Mouse (Mus musculus): Measurements from ENCODE around the gene Lrrc41. TPM values are rescaled to one million over a fixed set of nuclear protein-coding genes. Genes with fewer than 3 reads are reported as not detected.

The Lrrc41 gene
- polyA plus RNA-seq, 1 experiment from 2014 or later: 67.9 TPM

DNA sequence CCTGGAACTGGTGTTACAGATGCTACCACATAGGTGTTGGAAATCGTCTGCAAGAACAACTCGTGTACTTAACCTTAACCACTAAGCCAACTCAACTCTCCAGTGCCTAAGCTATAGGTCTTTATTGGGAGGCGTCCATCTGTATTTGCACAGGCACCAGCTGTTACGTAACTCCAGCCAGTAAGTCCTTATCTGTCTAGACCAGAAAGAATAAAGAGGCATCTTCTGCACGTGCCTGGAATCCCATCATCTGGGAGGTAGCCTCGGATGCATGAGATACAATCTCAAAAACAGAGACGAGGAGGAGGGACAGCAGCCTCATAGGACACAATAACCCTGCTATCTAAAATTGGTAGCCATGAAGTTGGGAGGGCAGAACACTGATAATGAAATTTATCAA is 25.9 kb downstream of the Lrrc41 start:
- H3K4me3 ChIP-seq: no peak overlapping the region
- no peaks in the 10 kb centered on the region for H3K9me3 ChIP-seq (replicated peaks)
- WGBS: 92% methylated on average over 7 of the region's 7 CpGs
- no peak for DNase-seq (ENCODE audit: low spot score)
- H3K36me3 ChIP-seq: peaks cover 100% of the 10 kb centered on the region
- no peak overlapping the region for H3K27ac ChIP-seq (replicated peaks)
- H3K27me3 ChIP-seq (ENCODE audit: low read depth, poor library complexity, severe bottlenecking): no peaks in the 10 kb centered on the region
- H3K4me1 ChIP-seq: no peaks in the 10 kb centered on the region

DNA sequence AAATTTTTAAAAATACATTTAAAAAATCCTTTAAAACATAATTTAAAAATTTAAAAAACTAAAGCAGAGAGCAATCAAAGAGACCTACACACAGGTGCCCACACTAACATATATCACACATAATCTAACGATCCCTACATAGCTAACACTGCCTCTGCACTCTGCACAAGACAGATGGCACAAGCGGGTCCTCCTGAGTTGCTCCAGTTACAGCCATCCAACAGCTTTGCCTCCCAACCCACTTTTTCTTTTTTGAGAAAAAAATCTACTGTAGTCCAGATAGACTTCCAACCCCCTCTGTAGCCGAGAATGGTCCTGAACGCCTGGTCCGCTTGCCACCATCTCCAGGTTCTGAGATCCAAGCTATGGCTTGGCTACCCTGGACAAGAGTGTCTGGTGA is 30.2 kb downstream of the Lrrc41 start:
- Histone ChIP-seq H3K27me3 (ENCODE audit: low read depth, poor library complexity, severe bottlenecking) (no peaks in the 10 kb centered on the region), H3K27ac (replicated peaks) (no peak overlapping the region), H3K4me3 (no peak overlapping the region), H3K36me3 (peaks cover 96% of the 10 kb centered on the region), H3K4me1 (no peaks in the 10 kb centered on the region), H3K9me3 (replicated peaks) (no peaks in the 10 kb centered on the region)
- 95% methylated on average over 5 of the region's 5 CpGs for WGBS
- DNase-seq (ENCODE audit: low spot score): no peak

DNA sequence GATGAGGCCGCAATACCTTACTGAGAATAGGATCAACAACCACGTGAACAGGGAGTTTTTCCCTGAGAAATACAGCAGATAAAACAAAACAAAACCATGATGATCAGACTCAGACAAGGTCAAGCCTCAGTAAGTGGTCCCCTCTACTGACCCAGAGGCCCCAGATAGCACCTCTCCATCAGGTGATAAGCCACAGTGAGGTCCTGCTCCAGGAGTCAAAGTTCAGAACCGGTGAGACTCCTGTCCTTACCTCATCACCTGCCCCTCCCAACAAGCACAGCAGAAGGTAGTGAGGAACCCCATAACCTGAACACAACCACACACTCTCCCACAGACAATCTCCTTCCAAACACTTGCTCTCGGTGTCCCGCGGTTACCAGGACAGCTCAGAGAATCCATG is 35.6 kb downstream of the Lrrc41 start:
- Histone ChIP-seq H3K4me1 (no peaks in the 10 kb centered on the region), H3K9me3 (replicated peaks) (no peaks in the 10 kb centered on the region), H3K4me3 (no peak overlapping the region), H3K27me3 (ENCODE audit: low read depth, poor library complexity, severe bottlenecking) (no peaks in the 10 kb centered on the region), H3K27ac (replicated peaks) (no peak overlapping the region), H3K36me3 (peaks cover 93% of the 10 kb centered on the region)
- WGBS: 94% methylated on average over 6 of the region's 6 CpGs
- DNase-seq (ENCODE audit: low spot score): no peak

- H3K4me3 ChIP-seq: no peak overlapping the region
- DNase-seq (ENCODE audit: low spot score): no peak
- H3K4me1 ChIP-seq: no peaks in the 10 kb centered on the region
- H3K27me3 ChIP-seq (ENCODE audit: low read depth, poor library complexity, severe bottlenecking): no peaks in the 10 kb centered on the region
- WGBS: 93% methylated on average over 2 of the region's 2 CpGs
- peaks cover 94% of the 10 kb centered on the region for H3K36me3 ChIP-seq
- no peaks in the 10 kb centered on the region for H3K9me3 ChIP-seq (replicated peaks)
- H3K27ac ChIP-seq (replicated peaks): no peak overlapping the region
These were observed 36.4 kb downstream of the Lrrc41 start for GRCm38 (mm10) chr4:116111486-116111885.

- no peak for DNase-seq (ENCODE audit: low spot score)
- peaks cover 27% of the 10 kb centered on the region for H3K4me1 ChIP-seq
- peak overlapping the region; percentile 84 for H3K27ac ChIP-seq (replicated peaks)
- H3K9me3 ChIP-seq (replicated peaks): no peaks in the 10 kb centered on the region
- H3K4me3 ChIP-seq: peak overlapping the region; percentile 83
- H3K27me3 ChIP-seq (ENCODE audit: low read depth, poor library complexity, severe bottlenecking): no peaks in the 10 kb centered on the region
- peaks cover 34% of the 10 kb centered on the region for H3K36me3 ChIP-seq
- WGBS: 7% methylated on average over 1 of the region's 1 CpGs
These were observed 47.7 kb downstream of the Lrrc41 start for GRCm38 (mm10) chr4:116122762-116123161.

DNA sequence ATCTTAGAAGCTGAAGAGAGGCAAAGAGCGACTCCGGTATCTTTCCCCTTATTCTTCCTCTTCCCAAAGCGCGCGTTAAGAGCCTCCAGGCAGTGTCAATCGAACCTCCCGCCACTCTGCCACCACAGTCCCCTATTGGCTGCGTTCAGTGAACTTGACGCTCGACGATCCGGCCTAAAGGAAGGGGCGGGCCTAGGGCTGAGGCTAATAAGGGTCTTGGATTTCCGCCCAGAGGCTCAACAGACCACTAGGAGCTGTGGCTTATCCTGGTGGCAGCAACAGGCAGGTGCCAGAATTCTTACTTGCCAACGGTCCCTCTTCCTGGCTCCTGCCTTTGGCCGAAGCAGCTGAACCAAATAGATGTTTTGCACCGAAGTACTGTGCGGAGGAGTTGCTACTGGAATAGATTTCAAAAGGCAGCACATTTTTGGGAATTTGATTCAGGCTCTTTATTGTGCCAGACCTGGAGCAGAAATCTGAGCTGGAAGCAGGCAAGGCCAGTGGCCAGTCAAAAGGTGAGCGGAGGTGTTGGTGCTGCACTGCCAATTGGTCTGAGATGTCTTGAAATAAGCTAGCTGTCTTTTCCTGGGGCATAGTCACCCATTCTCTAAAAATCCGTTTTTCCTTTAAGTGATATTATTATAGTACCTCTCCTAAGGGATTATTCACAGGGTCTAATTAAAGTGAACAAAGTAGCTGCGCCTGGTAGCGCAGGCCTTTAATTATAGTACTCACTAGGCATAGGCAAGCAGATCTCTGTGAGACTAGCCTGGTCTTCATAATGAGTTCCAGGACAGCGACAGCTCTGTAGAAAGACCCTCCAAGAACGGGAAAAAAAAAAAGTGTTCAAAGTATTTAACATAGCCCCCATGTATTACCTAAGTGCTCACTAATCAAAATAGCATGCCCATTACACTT is 48.8 kb downstream of the Lrrc41 start, which contains the start of the genes Rad54l and Pomgnt1:
TSS of gene Rad54l (minus strand) at position 89 of the 918 bp plus-strand sequence.
TSS of gene Pomgnt1 (plus strand) at position 239 of the 918 bp plus-strand sequence.
- H3K27me3 ChIP-seq (ENCODE audit: low read depth, poor library complexity, severe bottlenecking): no peaks in the 10 kb centered on the region
- WGBS: 7% methylated on average over 24 of the region's 24 CpGs
- peak within 1 kb of the TSS; percentile 83 for H3K4me3 ChIP-seq
- peaks cover 27% of the 10 kb centered on the region for H3K4me1 ChIP-seq
- peak within 1 kb of the TSS; percentile 84 for H3K27ac ChIP-seq (replicated peaks)
- DNase-seq (ENCODE audit: low spot score): peak; percentile 94
- peaks cover 25% of the 10 kb centered on the region for H3K36me3 ChIP-seq
- no peaks in the 10 kb centered on the region for H3K9me3 ChIP-seq (replicated peaks)

DNA sequence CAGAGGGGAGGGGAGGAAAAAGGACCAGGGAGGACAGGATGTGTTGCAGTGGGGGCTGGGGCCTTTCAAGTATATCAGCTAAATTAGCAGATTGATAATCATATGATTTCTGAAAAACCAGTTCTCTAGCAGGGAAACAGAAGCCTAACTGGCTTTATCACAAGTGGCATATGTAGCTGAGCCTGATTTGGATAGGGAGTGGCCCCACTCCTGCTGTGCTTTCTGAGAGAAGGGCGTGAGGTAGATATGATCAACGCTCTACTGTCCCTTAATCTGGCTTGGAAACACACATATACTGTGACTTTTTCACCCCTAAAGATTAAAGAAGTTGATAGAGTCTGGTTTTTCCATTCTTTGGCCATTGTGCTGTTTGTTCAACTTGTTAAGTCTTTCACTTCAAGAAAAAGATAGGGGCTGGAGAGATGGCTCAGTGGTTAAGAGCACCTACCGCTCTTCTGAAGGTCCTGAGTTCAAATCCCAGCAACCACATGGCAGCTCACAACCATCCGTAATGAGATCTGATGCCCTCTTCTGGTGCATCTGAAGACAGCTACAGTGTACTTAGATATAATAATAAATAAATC is 50.8 kb downstream of the Lrrc41 start:
- peaks cover 12% of the 10 kb centered on the region for H3K36me3 ChIP-seq
- no peak for DNase-seq (ENCODE audit: low spot score)
- H3K27ac ChIP-seq (replicated peaks): no peak overlapping the region
- no peaks in the 10 kb centered on the region for H3K27me3 ChIP-seq (ENCODE audit: low read depth, poor library complexity, severe bottlenecking)
- no peak overlapping the region for H3K4me3 ChIP-seq
- peaks cover 27% of the 10 kb centered on the region for H3K4me1 ChIP-seq
- WGBS: 95% methylated on average over 4 of the region's 4 CpGs
- H3K9me3 ChIP-seq (replicated peaks): no peaks in the 10 kb centered on the region

DNA sequence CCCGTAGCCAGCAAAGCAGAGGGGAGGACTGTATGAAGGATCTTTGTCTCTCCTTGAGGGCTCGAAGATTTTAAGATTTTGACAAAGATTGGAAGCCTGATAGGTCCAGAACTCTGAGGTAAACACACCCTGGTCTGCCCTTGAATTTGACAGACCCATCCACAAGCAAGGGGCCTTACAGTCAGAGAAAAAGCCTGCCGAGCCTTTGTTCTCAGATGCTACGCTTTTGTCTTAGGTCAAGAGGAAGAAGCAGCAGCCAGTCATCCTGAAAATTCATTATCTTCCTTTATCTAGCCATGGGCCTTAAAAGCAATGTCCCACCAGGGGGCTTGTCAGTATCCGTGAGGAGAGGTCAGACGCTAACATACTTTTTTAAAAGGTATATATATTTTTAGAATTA is 52.9 kb downstream of the Lrrc41 start:
- WGBS: 72% methylated on average over 6 of the region's 6 CpGs

DNA sequence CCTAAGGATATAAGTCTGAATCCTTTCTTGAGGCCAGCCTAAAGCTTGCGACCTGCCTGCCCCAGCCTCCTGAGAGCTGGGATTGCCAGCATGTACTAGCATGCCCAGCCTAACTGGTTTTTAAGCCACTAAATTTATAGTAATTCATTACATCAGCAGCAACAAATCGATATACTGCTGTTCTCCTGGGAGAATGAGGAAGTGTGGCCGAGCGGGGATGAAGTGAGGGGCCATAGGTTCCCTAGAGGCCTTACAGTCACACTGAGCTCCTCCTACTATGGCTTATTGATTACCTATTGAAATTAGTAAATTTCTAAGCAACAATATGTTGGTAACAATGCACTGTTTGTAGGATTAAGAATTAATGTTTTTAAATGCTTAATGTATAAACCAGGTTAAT is 58.1 kb downstream of the Lrrc41 start:
- peaks cover 16% of the 10 kb centered on the region for H3K4me1 ChIP-seq
- DNase-seq (ENCODE audit: low spot score): no peak
- H3K9me3 ChIP-seq (replicated peaks): no peaks in the 10 kb centered on the region
- no peaks in the 10 kb centered on the region for H3K27me3 ChIP-seq (ENCODE audit: low read depth, poor library complexity, severe bottlenecking)
- H3K36me3 ChIP-seq: peaks cover 14% of the 10 kb centered on the region; the same call in 1 of the 2 replicates
- no peak overlapping the region for H3K4me3 ChIP-seq
- WGBS: 90% methylated on average over 4 of the region's 4 CpGs
- H3K27ac ChIP-seq (replicated peaks): no peak overlapping the region

More for the DNA sequence above, 52.9 kb downstream of the Lrrc41 start:
- H3K36me3 ChIP-seq: peaks cover 14% of the 10 kb centered on the region; the same call in 1 of the 2 replicates
- H3K27ac ChIP-seq (replicated peaks): no peak overlapping the region
- peaks cover 15% of the 10 kb centered on the region for H3K4me1 ChIP-seq
- H3K4me3 ChIP-seq: no peak overlapping the region
- no peaks in the 10 kb centered on the region for H3K9me3 ChIP-seq (replicated peaks)
- no peak for DNase-seq (ENCODE audit: low spot score)
- no peaks in the 10 kb centered on the region for H3K27me3 ChIP-seq (ENCODE audit: low read depth, poor library complexity, severe bottlenecking)

- Histone ChIP-seq H3K4me3 (no peak overlapping the region), H3K27me3 (ENCODE audit: low read depth, poor library complexity, severe bottlenecking) (no peaks in the 10 kb centered on the region), H3K9me3 (replicated peaks) (no peaks in the 10 kb centered on the region), H3K36me3 (peaks cover 14% of the 10 kb centered on the region; the same call in 1 of the 2 replicates), H3K27ac (replicated peaks) (no peak overlapping the region), H3K4me1 (peaks cover 16% of the 10 kb centered on the region)
- no peak for DNase-seq (ENCODE audit: low spot score)
- 66% methylated on average over 2 of the region's 2 CpGs for WGBS
These were observed 59.9 kb downstream of the Lrrc41 start for GRCm38 (mm10) chr4:116134990-116135389.

DNA sequence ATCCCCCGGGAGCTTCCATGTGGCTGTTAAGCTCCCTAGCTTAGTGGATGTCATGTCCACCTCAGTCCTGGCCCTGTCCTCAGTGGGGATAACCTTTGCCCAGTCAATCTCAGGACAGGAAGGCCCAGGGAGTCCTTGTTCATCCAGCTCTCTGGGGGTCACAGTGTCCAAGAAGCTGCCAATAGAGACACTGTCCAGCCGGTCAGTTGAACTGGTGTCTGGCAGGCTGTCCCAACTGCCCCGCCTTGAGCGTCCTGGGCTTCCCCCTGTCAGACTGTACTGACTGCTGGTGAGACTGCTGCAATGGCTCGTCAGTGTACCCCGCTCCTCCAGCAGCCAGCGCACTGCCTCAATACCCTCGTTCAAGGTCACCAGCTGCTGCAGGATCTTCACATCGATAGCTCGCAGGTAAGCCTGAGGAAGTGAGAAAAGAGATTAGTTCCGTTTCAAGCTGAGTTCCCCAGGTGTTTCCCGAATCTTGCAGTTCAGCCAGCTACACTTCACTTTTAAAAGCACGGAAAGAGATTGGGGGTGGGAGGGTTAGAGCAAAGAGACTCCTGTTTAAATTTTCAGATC is 62.4 kb downstream of the Lrrc41 start:
- WGBS: 48% methylated on average over 13 of the region's 13 CpGs
- no peak for DNase-seq (ENCODE audit: low spot score)
- Histone ChIP-seq H3K4me1 (peaks cover 31% of the 10 kb centered on the region), H3K36me3 (no peaks in the 10 kb centered on the region), H3K9me3 (replicated peaks) (no peaks in the 10 kb centered on the region), H3K27me3 (ENCODE audit: low read depth, poor library complexity, severe bottlenecking) (peaks cover 7% of the 10 kb centered on the region; the same call in 1 of the 2 replicates), H3K27ac (replicated peaks) (no peak overlapping the region), H3K4me3 (no peak overlapping the region)

- Histone ChIP-seq H3K4me1 (peaks cover 51% of the 10 kb centered on the region), H3K4me3 (no peak overlapping the region), H3K36me3 (no peaks in the 10 kb centered on the region), H3K27ac (replicated peaks) (no peak overlapping the region), H3K27me3 (ENCODE audit: low read depth, poor library complexity, severe bottlenecking) (peaks cover 36% of the 10 kb centered on the region), H3K9me3 (replicated peaks) (no peaks in the 10 kb centered on the region)
- whole genome bisulfite sequencing: 82% methylated on average over 7 of the region's 7 CpGs
- no peak for DNase-seq (ENCODE audit: low spot score)
These were observed 65.9 kb downstream of the Lrrc41 start for GRCm38 (mm10) chr4:116140801-116141574.
